26 mouse cellular contexts compared by ENCODE assay signal in the genomic region with DNA sequence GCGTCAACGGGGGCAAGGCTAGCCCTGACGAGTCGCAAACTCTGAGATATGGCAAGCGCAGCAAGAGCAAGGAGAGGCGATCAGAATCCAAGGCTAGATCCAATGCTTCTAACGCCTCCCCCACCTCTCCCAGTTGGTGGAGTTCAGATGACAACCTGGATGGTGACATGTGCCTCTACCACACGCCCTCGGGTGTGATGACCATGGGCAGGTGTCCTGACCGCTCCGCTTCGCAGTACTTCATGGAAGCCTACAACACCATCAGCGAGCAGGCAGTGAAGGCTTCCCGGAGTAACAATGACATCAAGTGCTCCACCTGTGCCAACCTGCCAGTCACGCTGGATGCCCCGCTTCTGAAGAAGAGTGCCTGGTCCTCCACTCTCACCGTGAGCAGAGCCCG.
A peak's percentile ranks its signal among the peaks of the same experiment; 100 is the strongest.
DNase-seq lines count a peak whose midpoint lies in the region; ATAC-seq and TF ChIP-seq lines count a peak whose summit lies in the region.
"Had no signal": no experiment of that assay in that cellular context is flagged by ENCODE, and none has a peak within 500 bp of the region (broad histone marks: within the 10 kb centered on the region; RNA-seq: fewer than 3 reads in every experiment).

No protein-coding gene starts in this region.

- H3K36me3 ChIP-seq in heart, embryonic 10.5 days: no peaks in the 10 kb centered on the region
- no peaks in the 10 kb centered on the region for H3K36me3 ChIP-seq in heart, embryonic 11.5 days (ENCODE audit: control insufficient read depth, insufficient read depth, low read length)
- no peaks in the 10 kb centered on the region for H3K36me3 ChIP-seq in testis, adult 2 months (ENCODE audit: control insufficient read depth, insufficient read depth, low read length)
- H3K36me3 ChIP-seq: embryonic facial prominence, embryonic 10.5 days; embryonic facial prominence, embryonic 13.5 days; forebrain, embryonic 12.5 days; hindbrain, embryonic 12.5 days had no signal

- WGBS in heart, embryonic 10.5 days: 80% methylated on average over 18 of the region's 18 CpGs
- WGBS in heart, embryonic 11.5 days (ENCODE audit: insufficient replicate concordance): 83% methylated on average over 18 of the region's 18 CpGs
- 95% methylated on average over 18 of the region's 18 CpGs for WGBS in olfactory bulb, adult 2 months

- H3K27ac ChIP-seq in heart, embryonic 10.5 days: no peak overlapping the region
- H3K27ac ChIP-seq in heart, embryonic 11.5 days (ENCODE audit: low read depth, low read length): no peak overlapping the region
- H3K27ac ChIP-seq in testis, adult 2 months (ENCODE audit: control insufficient read depth, insufficient read depth, low read depth, low read length): no peak overlapping the region
- H3K27ac ChIP-seq in olfactory bulb, adult 2 months (ENCODE audit: insufficient read depth, low read depth, low read length): peak overlapping the region; percentile 27; the same call in 1 of the 2 replicates
- H3K27ac ChIP-seq: embryonic facial prominence, embryonic 10.5 days; embryonic facial prominence, embryonic 13.5 days; forebrain, embryonic 12.5 days; hindbrain, embryonic 12.5 days; hindbrain, embryonic 15.5 days had no signal

- DNase-seq in heart, embryonic 10.5 days (ENCODE audit: low spot score): peak; percentile 57
- no peak for DNase-seq in testis, postnatal 14 days (ENCODE audit: low spot score)
- DNase-seq in right cerebral cortex, adult 18-20 months: no peak
- DNase-seq: adrenal gland, adult 2 months; adrenal gland, postnatal 14 days; B cell, adult 2 months; cerebellum, adult 11 months; cerebellum, adult 2 months; cerebellum, adult 9-11 months; cerebellum, postnatal 36 days; embryo, embryonic 11 days; gastrocnemius, postnatal 10 days; gastrocnemius, postnatal 36 days had no signal

- ATAC-seq in heart, embryonic 11.5 days (replicated peaks; ENCODE audit: insufficient number of reproducible peaks, low FRiP score, low TSS enrichment): no peak
- ATAC-seq: forebrain, embryonic 16.5 days; intestine, postnatal 0 days; Patski had no signal

- peaks cover 10% of the 10 kb centered on the region; the same call in 1 of the 2 replicates for H3K27me3 ChIP-seq in heart, embryonic 10.5 days (ENCODE audit: insufficient read depth, poor library complexity, severe bottlenecking)
- H3K27me3 ChIP-seq in heart, embryonic 11.5 days (ENCODE audit: control insufficient read depth, insufficient read depth, low read length): no peaks in the 10 kb centered on the region; the same call in 1 of the 2 replicates
- H3K27me3 ChIP-seq in testis, adult 2 months (ENCODE audit: control insufficient read depth, insufficient read depth, low read length): no peaks in the 10 kb centered on the region
- H3K27me3 ChIP-seq: CH12.LX; embryonic facial prominence, embryonic 13.5 days; forebrain, embryonic 12.5 days; hindbrain, embryonic 12.5 days; hindbrain, embryonic 15.5 days had no signal

- H3K4me3 ChIP-seq in heart, embryonic 10.5 days: no peak overlapping the region
- H3K4me3 ChIP-seq in heart, embryonic 11.5 days (ENCODE audit: low read depth, low read length): no peak overlapping the region
- peak overlapping the region; percentile 58 for H3K4me3 ChIP-seq in testis, adult 2 months (ENCODE audit: control insufficient read depth, low read depth, low read length)
- no peak overlapping the region for H3K4me3 ChIP-seq in olfactory bulb, adult 2 months (ENCODE audit: insufficient read depth, low read depth, low read length)
- H3K4me3 ChIP-seq: embryonic facial prominence, embryonic 10.5 days; embryonic facial prominence, embryonic 13.5 days; erythroblast, embryonic 14.5 days; forebrain, embryonic 12.5 days; hindbrain, embryonic 12.5 days; hindbrain, embryonic 15.5 days had no signal

- no peak for TF ChIP-seq CTCF in testis, adult 2 months (IDR thresholded peaks at IDR 0.05; ENCODE audit: control insufficient read depth, insufficient read depth, insufficient replicate concordance, low read depth, low read length)
- TF ChIP-seq CTCF in olfactory bulb, adult 2 months (IDR thresholded peaks at IDR 0.05; ENCODE audit: insufficient read depth, low read depth, low read length): no peak

- TF ChIP-seq POLR2A in testis, adult 2 months (IDR thresholded peaks at IDR 0.05; ENCODE audit: control insufficient read depth, low read depth, low read length): no peak
- TF ChIP-seq POLR2A in olfactory bulb, adult 2 months (IDR thresholded peaks at IDR 0.05; ENCODE audit: insufficient read depth, low read depth, low read length): no peak

- H3K9ac ChIP-seq in heart, embryonic 11.5 days (ENCODE audit: low read depth, low read length): no peak overlapping the region
- H3K9ac ChIP-seq: embryonic facial prominence, embryonic 13.5 days; forebrain, embryonic 12.5 days; hindbrain, embryonic 12.5 days; hindbrain, embryonic 15.5 days had no signal

- H3K4me1 ChIP-seq in heart, embryonic 10.5 days: no peaks in the 10 kb centered on the region
- H3K4me1 ChIP-seq in heart, embryonic 11.5 days (ENCODE audit: control insufficient read depth, insufficient read depth, low read length): no peaks in the 10 kb centered on the region
- H3K4me1 ChIP-seq in testis, adult 2 months (ENCODE audit: control insufficient read depth, insufficient read depth, low read length): peaks cover 8% of the 10 kb centered on the region
- peaks cover 18% of the 10 kb centered on the region for H3K4me1 ChIP-seq in olfactory bulb, adult 2 months (ENCODE audit: control insufficient read depth, insufficient read depth, low read length)
- H3K4me1 ChIP-seq: embryonic facial prominence, embryonic 10.5 days; embryonic facial prominence, embryonic 13.5 days; forebrain, embryonic 12.5 days; hindbrain, embryonic 12.5 days had no signal

- no peaks in the 10 kb centered on the region for H3K9me3 ChIP-seq in heart, embryonic 10.5 days
- no peaks in the 10 kb centered on the region for H3K9me3 ChIP-seq in heart, embryonic 11.5 days (replicated peaks; ENCODE audit: control insufficient read depth, low read length)
- H3K9me3 ChIP-seq: embryonic facial prominence, embryonic 10.5 days; embryonic facial prominence, embryonic 13.5 days; forebrain, embryonic 12.5 days; hindbrain, embryonic 12.5 days; hindbrain, embryonic 15.5 days had no signal

- no peak overlapping the region for H3K4me2 ChIP-seq in heart, embryonic 11.5 days
- H3K4me2 ChIP-seq: embryonic facial prominence, embryonic 13.5 days; forebrain, embryonic 12.5 days; hindbrain, embryonic 12.5 days; hindbrain, embryonic 15.5 days had no signal
